Mouse (Mus musculus): ENCODE data around the gene Apold1. TPM values are rescaled to one million over a fixed set of nuclear protein-coding genes. Genes with fewer than 3 reads are reported as not detected.

Apold1 gene
- total and polyA plus RNA-seq, 3 experiments = 2.0 to 4.7 (median 3.9) TPM

- DNase-seq = no peak
Observed at GRCm38 (mm10) chr6:135029246-135029645, 47.7 kb downstream of the Apold1 start.

Other genes starting within 250 kb of the Apold1 start
- gene Dusp16, start 189.1 kb upstream of the Apold1 start, total RNA-seq (2021) = 10 to 100 TPM; 22.7 to 28.6 TPM
- 18.7 and 19.8 TPM in 2 replicates for gene Dusp16, start 189.1 kb upstream of the Apold1 start, polyA plus RNA-seq (2012; rRNA removed)
- gene Crebl2, start 151.6 kb upstream of the Apold1 start, total RNA-seq (2021) = 10 to 100 TPM; 24.3 to 42.2 TPM
- gene Crebl2, start 151.6 kb upstream of the Apold1 start, polyA plus RNA-seq (2012; rRNA removed) = 6.2 and 6.6 TPM in 2 replicates
- gene Gpr19, start 83.1 kb upstream of the Apold1 start, total RNA-seq (2021) = 1 to 10 TPM; 5.2 to 8.6 TPM
- 9.6 and 9.9 TPM in 2 replicates for gene Gpr19, start 83.1 kb upstream of the Apold1 start, polyA plus RNA-seq (2012; rRNA removed)
- gene Cdkn1b, start 61.3 kb upstream of the Apold1 start, total RNA-seq (2021) = 10 to 100 TPM; 41.5 to 42.2 TPM
- gene Cdkn1b, start 61.3 kb upstream of the Apold1 start, polyA plus RNA-seq (2012; rRNA removed) = 24.5 and 31.9 TPM in 2 replicates
- gene Ddx47, start 29.9 kb downstream of the Apold1 start, total RNA-seq (2021) = 10 to 100 TPM; 57.9 to 61.4 TPM
- gene Ddx47, start 29.9 kb downstream of the Apold1 start, polyA plus RNA-seq (2012; rRNA removed) = 21.7 and 23.0 TPM in 2 replicates
- 1 to 10 TPM in 1 of 2 experiments, under 1 TPM in 1; 0.55 to 1.0 TPM for gene Gprc5a, start 83.9 kb downstream of the Apold1 start, total RNA-seq (2021)
- gene Gprc5a, start 83.9 kb downstream of the Apold1 start, polyA plus RNA-seq (2012; rRNA removed) = 0.18 and 0.27 TPM in 2 replicates
- gene Gprc5d, start 136.6 kb downstream of the Apold1 start, total RNA-seq (2021) = not detected
- not detected in 2 replicates for gene Gprc5d, start 136.6 kb downstream of the Apold1 start, polyA plus RNA-seq (2012; rRNA removed)
- 10 to 100 TPM; 13.8 to 31.3 TPM for gene Fam234b, start 216.3 kb downstream of the Apold1 start, total RNA-seq (2021)
- gene Fam234b, start 216.3 kb downstream of the Apold1 start, polyA plus RNA-seq (2012; rRNA removed) = 14.0 and 21.0 TPM in 2 replicates
- 10 to 100 TPM; 18.0 to 27.6 TPM for gene Hebp1, start 216.3 kb downstream of the Apold1 start, total RNA-seq (2021)
- gene Hebp1, start 216.3 kb downstream of the Apold1 start, polyA plus RNA-seq (2012; rRNA removed) = 9.5 and 13.4 TPM in 2 replicates